Mouse (Mus musculus): ENCODE results near the gene Gm49373. TPM values are rescaled to one million over a fixed set of nuclear protein-coding genes. Genes with fewer than 3 reads are reported as not detected.
A peak's percentile ranks its signal among the peaks of the same experiment; 100 is the strongest.

The Gm49373 gene
- polyA plus RNA-seq, 1 experiment from 2014 or later, result 0.49 TPM

- H3K9ac ChIP-seq (ENCODE audit: low read length), result peak within 1 kb of the TSS; percentile 87
- H3K27ac ChIP-seq (replicated peaks in 1 of 2; ENCODE audit: control insufficient read depth in 1 of 2, insufficient read depth in 1 of 2, low read depth in 2 of 2, low read length in 2 of 2), result peak within 1 kb of the TSS; percentile 88 to 92
- under 1% methylated on average over 54 of the region's 54 CpGs for WGBS
- peak within 1 kb of the TSS; percentile 84 to 85 for H3K4me3 ChIP-seq (ENCODE audit: control insufficient read depth in 1 of 2, insufficient read depth in 1 of 2, low read depth in 1 of 2, low read length in 2 of 2)
- peaks cover 6 to 24% of the 10 kb centered on the region in 2 experiments for H3K4me1 ChIP-seq (ENCODE audit: control insufficient read depth in 2 of 2, insufficient read depth in 2 of 2, low read length in 2 of 2)
- no peaks in the 10 kb centered on the region for H3K27me3 ChIP-seq (ENCODE audit: control insufficient read depth, insufficient read depth, low read length)
- H3K36me3 ChIP-seq (ENCODE audit: control insufficient read depth, insufficient read depth, low read length), result peaks cover 42% of the 10 kb centered on the region
- ATAC-seq (ENCODE audit: insufficient number of reproducible peaks, insufficient read depth, low FRiP score, low read depth), result peak; percentile 98
- H3K4me2 ChIP-seq (ENCODE audit: low read length), result peak within 1 kb of the TSS; percentile 90
- no peaks in the 10 kb centered on the region for H3K9me3 ChIP-seq (ENCODE audit: control insufficient read depth, low read length)
Observed at GRCm38 (mm10) chr9:21091707-21092320, 18.9 kb upstream of the Gm49373 start, which contains the start of the genes Gm38431 and Raver1. Gene Gm38431 (minus strand): TSS chr9:21091997. Gene Raver1 (minus strand): TSS chr9:21092008.

- no peaks in the 10 kb centered on the region for H3K27me3 ChIP-seq (ENCODE audit: control insufficient read depth, insufficient read depth, low read length)
- H3K4me2 ChIP-seq (ENCODE audit: low read length), result peak overlapping the region; percentile 90
- H3K27ac ChIP-seq (replicated peaks in 1 of 2; ENCODE audit: control insufficient read depth in 1 of 2, insufficient read depth in 1 of 2, low read depth in 2 of 2, low read length in 2 of 2), result peak overlapping the region; percentile 88 to 92; a peak in 3 of 4 replicates
- H3K9ac ChIP-seq (ENCODE audit: low read length), result peak overlapping the region; percentile 87
- peaks cover 49% of the 10 kb centered on the region for H3K36me3 ChIP-seq (ENCODE audit: control insufficient read depth, insufficient read depth, low read length)
- H3K4me3 ChIP-seq (ENCODE audit: control insufficient read depth in 1 of 2, insufficient read depth in 1 of 2, low read depth in 1 of 2, low read length in 2 of 2), result peak overlapping the region; percentile 84 to 85
- H3K9me3 ChIP-seq (ENCODE audit: control insufficient read depth, low read length), result no peaks in the 10 kb centered on the region
- 3% methylated on average over 24 of the region's 24 CpGs for WGBS
- H3K4me1 ChIP-seq (ENCODE audit: control insufficient read depth in 2 of 2, insufficient read depth in 2 of 2, low read length in 2 of 2), result peaks cover 6 to 24% of the 10 kb centered on the region in 2 experiments
- no peak for ATAC-seq (ENCODE audit: insufficient number of reproducible peaks, insufficient read depth, low FRiP score, low read depth)
Observed at GRCm38 (mm10) chr9:21090972-21091706, 18.2 kb upstream of the Gm49373 start.

GRCm38 (mm10) chr9:21090537-21090936 is 17.6 kb upstream of the Gm49373 start:
- no peaks in the 10 kb centered on the region for H3K9me3 ChIP-seq (ENCODE audit: control insufficient read depth, low read length)
- H3K27ac ChIP-seq (replicated peaks in 1 of 2; ENCODE audit: control insufficient read depth in 1 of 2, insufficient read depth in 1 of 2, low read depth in 2 of 2, low read length in 2 of 2), result 0 out of 4 replicates have a peak overlapping the region, but pooled peaks of 1 of the 2 experiments have one; percentile 92
- peaks cover 55% of the 10 kb centered on the region for H3K36me3 ChIP-seq (ENCODE audit: control insufficient read depth, insufficient read depth, low read length)
- H3K4me1 ChIP-seq (ENCODE audit: control insufficient read depth in 2 of 2, insufficient read depth in 2 of 2, low read length in 2 of 2), result peaks cover 6 to 24% of the 10 kb centered on the region in 2 experiments
- WGBS, result 81% methylated on average over 1 of the region's 1 CpGs
- ATAC-seq (ENCODE audit: insufficient number of reproducible peaks, insufficient read depth, low FRiP score, low read depth), result no peak
- H3K4me3 ChIP-seq (ENCODE audit: control insufficient read depth in 1 of 2, insufficient read depth in 1 of 2, low read depth in 1 of 2, low read length in 2 of 2), result peak overlapping the region; percentile 84 to 85
- peak overlapping the region; percentile 87 for H3K9ac ChIP-seq (ENCODE audit: low read length)
- no peaks in the 10 kb centered on the region for H3K27me3 ChIP-seq (ENCODE audit: control insufficient read depth, insufficient read depth, low read length)
- peak overlapping the region; percentile 90 for H3K4me2 ChIP-seq (ENCODE audit: low read length)

GRCm38 (mm10) chr9:21083324-21083723 is 10.4 kb upstream of the Gm49373 start:
- H3K27me3 ChIP-seq (ENCODE audit: control insufficient read depth, insufficient read depth, low read length), result no peaks in the 10 kb centered on the region
- no peak for ATAC-seq (ENCODE audit: insufficient number of reproducible peaks, insufficient read depth, low FRiP score, low read depth)
- 47% methylated on average over 3 of the region's 3 CpGs for WGBS
- H3K36me3 ChIP-seq (ENCODE audit: control insufficient read depth, insufficient read depth, low read length), result peaks cover 97% of the 10 kb centered on the region
- H3K27ac ChIP-seq (replicated peaks in 1 of 2; ENCODE audit: control insufficient read depth in 1 of 2, insufficient read depth in 1 of 2, low read depth in 2 of 2, low read length in 2 of 2), result no peak overlapping the region
- H3K4me3 ChIP-seq (ENCODE audit: control insufficient read depth in 1 of 2, insufficient read depth in 1 of 2, low read depth in 1 of 2, low read length in 2 of 2), result no peak overlapping the region
- H3K4me2 ChIP-seq (ENCODE audit: low read length), result no peak overlapping the region
- H3K9me3 ChIP-seq (ENCODE audit: control insufficient read depth, low read length), result no peaks in the 10 kb centered on the region
- H3K4me1 ChIP-seq (ENCODE audit: control insufficient read depth in 2 of 2, insufficient read depth in 2 of 2, low read length in 2 of 2), result 0 out of 4 replicates have a peak, but pooled peaks cover 0 to 4% of the 10 kb centered on the region in 2 experiments
- no peak overlapping the region for H3K9ac ChIP-seq (ENCODE audit: low read length)

- WGBS, result 80% methylated on average over 9 of the region's 9 CpGs
- ATAC-seq (ENCODE audit: insufficient number of reproducible peaks, insufficient read depth, low FRiP score, low read depth), result no peak
- peaks cover 97% of the 10 kb centered on the region for H3K36me3 ChIP-seq (ENCODE audit: control insufficient read depth, insufficient read depth, low read length)
Observed at GRCm38 (mm10) chr9:21081127-21081526, 8.2 kb upstream of the Gm49373 start.

GRCm38 (mm10) chr9:21075625-21076024 is 2.7 kb upstream of the Gm49373 start:
- 72% methylated on average over 3 of the region's 3 CpGs for WGBS
- H3K36me3 ChIP-seq (ENCODE audit: control insufficient read depth, insufficient read depth, low read length), result peaks cover 72% of the 10 kb centered on the region
- H3K27ac ChIP-seq (replicated peaks in 1 of 2; ENCODE audit: control insufficient read depth in 1 of 2, insufficient read depth in 1 of 2, low read depth in 2 of 2, low read length in 2 of 2), result no peak overlapping the region
- no peak for ATAC-seq (ENCODE audit: insufficient number of reproducible peaks, insufficient read depth, low FRiP score, low read depth)
- no peak overlapping the region for H3K4me2 ChIP-seq (ENCODE audit: low read length)
- H3K4me1 ChIP-seq (ENCODE audit: control insufficient read depth in 2 of 2, insufficient read depth in 2 of 2, low read length in 2 of 2), result peaks cover 0 to 12% of the 10 kb centered on the region in 2 experiments; a peak in 2 of 4 replicates
- no peak overlapping the region for H3K9ac ChIP-seq (ENCODE audit: low read length)
- no peak overlapping the region for H3K4me3 ChIP-seq (ENCODE audit: control insufficient read depth in 1 of 2, insufficient read depth in 1 of 2, low read depth in 1 of 2, low read length in 2 of 2)
- no peaks in the 10 kb centered on the region for H3K27me3 ChIP-seq (ENCODE audit: control insufficient read depth, insufficient read depth, low read length)
- no peaks in the 10 kb centered on the region for H3K9me3 ChIP-seq (ENCODE audit: control insufficient read depth, low read length)

More at GRCm38 (mm10) chr9:21081127-21081526, 8.2 kb upstream of the Gm49373 start:
- H3K27me3 ChIP-seq (ENCODE audit: control insufficient read depth, insufficient read depth, low read length), result no peaks in the 10 kb centered on the region
- H3K27ac ChIP-seq (replicated peaks in 1 of 2; ENCODE audit: control insufficient read depth in 1 of 2, insufficient read depth in 1 of 2, low read depth in 2 of 2, low read length in 2 of 2), result no peak overlapping the region
- 0 out of 4 replicates have a peak, but pooled peaks cover 0 to 4% of the 10 kb centered on the region in 2 experiments for H3K4me1 ChIP-seq (ENCODE audit: control insufficient read depth in 2 of 2, insufficient read depth in 2 of 2, low read length in 2 of 2)
- no peaks in the 10 kb centered on the region for H3K9me3 ChIP-seq (ENCODE audit: control insufficient read depth, low read length)
- H3K9ac ChIP-seq (ENCODE audit: low read length), result no peak overlapping the region
- H3K4me2 ChIP-seq (ENCODE audit: low read length), result no peak overlapping the region
- no peak overlapping the region for H3K4me3 ChIP-seq (ENCODE audit: control insufficient read depth in 1 of 2, insufficient read depth in 1 of 2, low read depth in 1 of 2, low read length in 2 of 2)

GRCm38 (mm10) chr9:21074173-21074572 is 1.3 kb upstream of the Gm49373 start:
- Histone ChIP-seq H3K4me2 (ENCODE audit: low read length) (no peak overlapping the region), H3K4me1 (ENCODE audit: control insufficient read depth in 2 of 2, insufficient read depth in 2 of 2, low read length in 2 of 2) (peaks cover 0 to 12% of the 10 kb centered on the region in 2 experiments; a peak in 2 of 4 replicates)

More at GRCm38 (mm10) chr9:21074173-21074572, 1.3 kb upstream of the Gm49373 start:
- Histone ChIP-seq H3K4me3 (ENCODE audit: control insufficient read depth in 1 of 2, insufficient read depth in 1 of 2, low read depth in 1 of 2, low read length in 2 of 2) (no peak overlapping the region), H3K36me3 (ENCODE audit: control insufficient read depth, insufficient read depth, low read length) (peaks cover 66% of the 10 kb centered on the region), H3K9me3 (ENCODE audit: control insufficient read depth, low read length) (no peaks in the 10 kb centered on the region), H3K9ac (ENCODE audit: low read length) (no peak overlapping the region), H3K27me3 (ENCODE audit: control insufficient read depth, insufficient read depth, low read length) (no peaks in the 10 kb centered on the region), H3K27ac (replicated peaks in 1 of 2; ENCODE audit: control insufficient read depth in 1 of 2, insufficient read depth in 1 of 2, low read depth in 2 of 2, low read length in 2 of 2) (peak overlapping the region in 1 of 2 experiments; percentile 46; a peak in 1 of 4 replicates)
- no peak for ATAC-seq (ENCODE audit: insufficient number of reproducible peaks, insufficient read depth, low FRiP score, low read depth)
- WGBS, result 83% methylated on average over 1 of the region's 1 CpGs

All from heart, embryonic 14.5 days (tissue).